Mouse (Mus musculus) embryonic stem cell, embryonic (primary cell): ENCODE measurements around the gene Rnpepl1.

Source experiments
- CTCF ChIA-PET, 4 experiments: fragments of 300-600 bp in 2 of 4; fragments of 350-600 bp in 2 of 4; sonication (Branson Sonifier 250); formaldehyde crosslinking; loops; one replicate each; lab custom pipeline; 2022; ENCODE audit warnings: inconsistent platforms in 2 of 4; lab: Charles Lee
- POLR2A ChIA-PET, 4 experiments: fragments of 300-600 bp in 2 of 4; fragments of 350-600 bp in 2 of 4; sonication (Branson Sonifier 250); formaldehyde crosslinking; loops; one replicate each; lab custom pipeline; 2022; ENCODE audit warnings: antibody characterized with exemption in 4 of 4, inconsistent platforms in 1 of 4; lab: Charles Lee

Gene Rnpepl1

GRCm38 (mm10) chr1:92919151-92919550 is 8.6 kb downstream of the Rnpepl1 start:
- CTCF ChIA-PET: no interaction called here
- POLR2A ChIA-PET: interaction anchor here in 3 of 4 experiments (0.6 to 5.0 kb wide), 14 partner anchors 9 to 592 kb away, joined by 3 to 69 read pairs (median 4); partner anchors contain the start of genes Capn10 (in 2 of the 3), Ankmy1 (in 1 of the 3), Dusp28 (in 1 of the 3) and Farp2 (in 1 of the 3)

GRCm38 (mm10) chr1:92919775-92920174 is 9.2 kb downstream of the Rnpepl1 start:
- POLR2A ChIA-PET: interaction anchor here in 3 of 4 experiments (0.6 to 5.0 kb wide), 15 partner anchors 9 to 592 kb away, joined by 3 to 69 read pairs (median 4); partner anchors contain the start of genes Capn10 (in 2 of the 3), Ankmy1 (in 1 of the 3), Dusp28 (in 1 of the 3) and Farp2 (in 1 of the 3)
- CTCF ChIA-PET: interaction anchor here in 1 of 4 experiments (1.6 kb wide), 1 partner anchor 223 kb away, joined by 3 read pairs; no protein-coding TSS in a partner anchor

GRCm38 (mm10) chr1:92920474-92921200 is 10.1 kb downstream of the Rnpepl1 start:
- POLR2A ChIA-PET: interaction anchor here in 3 of 4 experiments (0.8 to 5.0 kb wide), 14 partner anchors 8 to 489 kb away, joined by 3 to 69 read pairs (median 3); partner anchors contain the start of genes Capn10 (in 2 of the 3), Dusp28 (in 2 of the 3), Ankmy1 (in 1 of the 3) and Cops9 (in 1 of the 3)

GRCm38 (mm10) chr1:92921496-92921895 is 10.9 kb downstream of the Rnpepl1 start:
- POLR2A ChIA-PET: interaction anchor here in 3 of 4 experiments (0.8 to 5.0 kb wide), 8 partner anchors 8 to 280 kb away, joined by 3 to 69 read pairs (median 4); partner anchors contain the start of genes Dusp28 (in 2 of the 3), Capn10 (in 1 of the 3), Cops9 (in 1 of the 3) and Rnpepl1 (in 1 of the 3)
- CTCF ChIA-PET: interaction anchor here in 2 of 4 experiments (0.5 to 1.6 kb wide), 2 partner anchors 225 to 1528 kb away, joined by 3 to 5 read pairs; no protein-coding TSS in a partner anchor

More at GRCm38 (mm10) chr1:92920474-92921200, 10.1 kb downstream of the Rnpepl1 start:
- CTCF ChIA-PET: interaction anchor here in 2 of 4 experiments (0.5 to 1.6 kb wide), 2 partner anchors 224 to 1527 kb away, joined by 3 to 5 read pairs; no protein-coding TSS in a partner anchor

GRCm38 (mm10) chr1:92930171-92930706 is 19.7 kb downstream of the Rnpepl1 start:
- CTCF ChIA-PET: no interaction called here
- POLR2A ChIA-PET: interaction anchor here in 1 of 4 experiments (1.1 to 1.4 kb wide), 2 partner anchors 9 to 18 kb away, joined by 3 to 4 read pairs; no protein-coding TSS in a partner anchor

GRCm38 (mm10) chr1:92933611-92934010 is 23.0 kb downstream of the Rnpepl1 start:
- CTCF ChIA-PET: interaction anchor here in 3 of 4 experiments (0.6 to 2.9 kb wide), 4 partner anchors 26 to 118 kb away, joined by 3 to 15 read pairs (median 4); partner anchors contain the start of gene Dusp28 (in 1 of the 3)
- POLR2A ChIA-PET: interaction anchor here in 3 of 4 experiments (0.7 to 3.5 kb wide), 14 partner anchors 9 to 578 kb away, joined by 3 to 26 read pairs (median 4); partner anchors contain the start of genes Dusp28 (in 1 of the 3), Farp2 (in 1 of the 3), Gpr35 (in 1 of the 3) and Rnpepl1 (in 1 of the 3)

GRCm38 (mm10) chr1:92934182-92934827 is 23.7 kb downstream of the Rnpepl1 start, which contains the start of gene Capn10:
Gene Capn10 (plus strand): TSS chr1:92934376.
- CTCF ChIA-PET: interaction anchor here in 2 of 4 experiments (0.6 to 2.9 kb wide), 4 partner anchors 15 to 84 kb away, joined by 3 to 15 read pairs (median 4); partner anchors contain the start of genes Dusp28 (in 1 of the 2) and Rnpepl1 (in 1 of the 2)
- POLR2A ChIA-PET: interaction anchor here (0.6 to 3.5 kb wide), 25 partner anchors 9 to 578 kb away, joined by 3 to 26 read pairs (median 4); partner anchors contain the start of genes Dusp28 (in 2 of the 4), Rnpepl1 (in 2 of the 4), Ankmy1 (in 1 of the 4) and Farp2 (in 1 of the 4)

- ChIA-PET POLR2A (interaction anchor here in 3 of 4 experiments (0.6 to 3.5 kb wide), 23 partner anchors 10 to 577 kb away, joined by 3 to 26 read pairs (median 4); partner anchors contain the start of genes Dusp28 (in 2 of the 3), Rnpepl1 (in 2 of the 3), Ankmy1 (in 1 of the 3) and Farp2 (in 1 of the 3)), CTCF (interaction anchor here in 3 of 4 experiments (0.5 to 2.9 kb wide), 6 partner anchors 14 to 292 kb away, joined by 3 to 15 read pairs (median 4); partner anchors contain the start of genes Dusp28 (in 1 of the 3) and Rnpepl1 (in 1 of the 3))
Measured at GRCm38 (mm10) chr1:92935054-92935962, 24.7 kb downstream of the Rnpepl1 start.

GRCm38 (mm10) chr1:92935977-92936376 is 25.4 kb downstream of the Rnpepl1 start:
- ChIA-PET CTCF (interaction anchor here in 2 of 4 experiments (0.6 to 0.7 kb wide), 2 partner anchors 41 to 292 kb away, joined by 3 to 7 read pairs; no protein-coding TSS in a partner anchor), POLR2A (interaction anchor here in 2 of 4 experiments (0.6 to 1.5 kb wide), 2 partner anchors 16 to 537 kb away, joined by 3 to 4 read pairs; no protein-coding TSS in a partner anchor)

GRCm38 (mm10) chr1:92936467-92936866 is 25.9 kb downstream of the Rnpepl1 start:
- POLR2A ChIA-PET: interaction anchor here in 3 of 4 experiments (0.6 to 2.4 kb wide), 4 partner anchors 17 to 407 kb away, joined by 3 to 8 read pairs (median 3); partner anchors contain the start of gene Pask (in 1 of the 3)

GRCm38 (mm10) chr1:92937797-92938196 is 27.2 kb downstream of the Rnpepl1 start:
- CTCF ChIA-PET: interaction anchor here in 2 of 4 experiments (0.6 to 1.0 kb wide), 3 partner anchors 12 to 31 kb away, joined by 3 to 4 read pairs (median 3); partner anchors contain the start of gene Dusp28 (in 1 of the 2)
- POLR2A ChIA-PET: interaction anchor here in 3 of 4 experiments (0.8 to 2.4 kb wide), 5 partner anchors 9 to 31 kb away, joined by 3 to 9 read pairs (median 3); partner anchors contain the start of gene Dusp28 (in 1 of the 3)

More at GRCm38 (mm10) chr1:92936467-92936866, 25.9 kb downstream of the Rnpepl1 start:
- CTCF ChIA-PET: interaction anchor here in 2 of 4 experiments (0.6 to 0.7 kb wide), 3 partner anchors 41 to 518 kb away, joined by 3 to 5 read pairs (median 3); no protein-coding TSS in a partner anchor

- ChIA-PET CTCF (interaction anchor here in 1 of 4 experiments (2.7 kb wide), 1 partner anchor 9 kb away, joined by 9 read pairs; no protein-coding TSS in a partner anchor), POLR2A (interaction anchor here in 1 of 4 experiments (0.6 kb wide), 1 partner anchor 144 kb away, joined by 4 read pairs; no protein-coding TSS in a partner anchor)
Measured at GRCm38 (mm10) chr1:92939746-92940145, 29.2 kb downstream of the Rnpepl1 start.

- ChIA-PET CTCF (interaction anchor here in 2 of 4 experiments (1.2 to 1.6 kb wide), 2 partner anchors 13 kb away, joined by 4 to 5 read pairs; no protein-coding TSS in a partner anchor), POLR2A (interaction anchor here in 1 of 4 experiments (1.1 kb wide), 2 partner anchors 10 to 31 kb away, joined by 4 read pairs; partner anchors contain the start of gene Capn10)
Measured at GRCm38 (mm10) chr1:92943219-92943989, 32.8 kb downstream of the Rnpepl1 start.

- CTCF ChIA-PET: interaction anchor here in 2 of 4 experiments (0.7 to 1.7 kb wide), 5 partner anchors 8 to 804 kb away, joined by 3 to 5 read pairs (median 4); partner anchors contain the start of gene Dusp28 (in 1 of the 2)
Measured at GRCm38 (mm10) chr1:92947966-92948365, 37.4 kb downstream of the Rnpepl1 start.

More at GRCm38 (mm10) chr1:92947966-92948365, 37.4 kb downstream of the Rnpepl1 start:
- POLR2A ChIA-PET: interaction anchor here in 1 of 4 experiments (1.4 kb wide), 1 partner anchor 11 kb away, joined by 3 read pairs; no protein-coding TSS in a partner anchor
